Mouse (Mus musculus) WW6 (cell line): Measurements from ENCODE around the gene Yy1.
"Not testable (repeated sequence)": the region's sequence is repeated elsewhere in the genome, so short reads cannot be mapped to it uniquely, and the experiment has no call there.

Experiments
- DNase-seq: peaks from one replicate; pipeline ENCODE4 v3.0.0-alpha.2; 2013; ENCODE audit warnings: low read depth, low spot score

The Yy1 gene

GRCm38 (mm10) chr12:108826282-108826957 lies 33.6 kb downstream of the Yy1 start:
- no peak for DNase-seq

- no peak for DNase-seq
These were observed 34.3 kb downstream of the Yy1 start for GRCm38 (mm10) chr12:108826958-108827535.

GRCm38 (mm10) chr12:108827641-108828040 lies 34.9 kb downstream of the Yy1 start:
- DNase-seq, result no peak

- DNase-seq, result no peak
These were observed 36.9 kb downstream of the Yy1 start for GRCm38 (mm10) chr12:108829636-108830035.

GRCm38 (mm10) chr12:108830358-108830757 lies 37.6 kb downstream of the Yy1 start:
- no peak for DNase-seq

- no peak for DNase-seq
These were observed 39.3 kb downstream of the Yy1 start for GRCm38 (mm10) chr12:108831966-108832643.

- no peak for DNase-seq
These were observed 40.1 kb downstream of the Yy1 start for GRCm38 (mm10) chr12:108832851-108833250.

GRCm38 (mm10) chr12:108833408-108833807 lies 40.6 kb downstream of the Yy1 start:
- no peak for DNase-seq

GRCm38 (mm10) chr12:108834337-108834736 lies 41.6 kb downstream of the Yy1 start:
- no peak for DNase-seq

GRCm38 (mm10) chr12:108834786-108835185 lies 42.0 kb downstream of the Yy1 start:
- no peak for DNase-seq

- no peak for DNase-seq
These were observed 42.6 kb downstream of the Yy1 start for GRCm38 (mm10) chr12:108835208-108835839.

GRCm38 (mm10) chr12:108835840-108836409 lies 43.2 kb downstream of the Yy1 start, which contains the start of the genes Slc25a29 and Slc25a47:
TSS of gene Slc25a29 (minus strand) at chr12:108835883.
TSS of gene Slc25a47 (plus strand) at chr12:108836046.
- DNase-seq, result peak; percentile 84

- DNase-seq, result no peak
These were observed 43.9 kb downstream of the Yy1 start for GRCm38 (mm10) chr12:108836722-108837121.

GRCm38 (mm10) chr12:108841181-108841580 lies 48.4 kb downstream of the Yy1 start:
- no peak for DNase-seq

GRCm38 (mm10) chr12:108842663-108843062 lies 49.9 kb downstream of the Yy1 start:
- no peak for DNase-seq

GRCm38 (mm10) chr12:108848033-108848432 lies 55.3 kb downstream of the Yy1 start:
- not testable (repeated sequence) for DNase-seq

GRCm38 (mm10) chr12:108849488-108850022 lies 56.8 kb downstream of the Yy1 start:
- DNase-seq, result no peak

GRCm38 (mm10) chr12:108850129-108850528 lies 57.4 kb downstream of the Yy1 start:
- no peak for DNase-seq

GRCm38 (mm10) chr12:108850886-108851285 lies 58.1 kb downstream of the Yy1 start:
- DNase-seq, result no peak

- no peak for DNase-seq
These were observed 60.0 kb downstream of the Yy1 start for GRCm38 (mm10) chr12:108852822-108853221.

- no peak for DNase-seq
These were observed 62.3 kb downstream of the Yy1 start for GRCm38 (mm10) chr12:108855081-108855480.

- no peak for DNase-seq
These were observed 63.4 kb downstream of the Yy1 start for GRCm38 (mm10) chr12:108856186-108856585.
